Mouse (Mus musculus) heart, adult 2 months (tissue): Measurements from ENCODE around the gene Prdx3.

Source experiments
- CTCF ChIP-seq: fragments of 200-600 bp; IDR thresholded peaks from 2 replicates; pipeline ENCODE4 v1.8.1; 2022; ENCODE audit warnings: antibody characterized with exemption, mild to moderate bottlenecking, moderate library complexity
- EP300 ChIP-seq: fragments of 200-500 bp; IDR thresholded peaks from 2 replicates; pipeline ENCODE4 v1.6.1; 2011; ENCODE audit warnings: low read depth, low read length, control low read depth; ENCODE audit not compliant: insufficient read depth

GRCm38 (mm10) chr19:60889101-60889713 is 14.9 kb upstream of the Prdx3 start:
- TF ChIP-seq CTCF: no peak
- 0 out of 2 replicates have a peak, but pooled peaks have one; percentile 30 for TF ChIP-seq EP300
